Mouse (Mus musculus): ENCODE measurements at regions not wholly inside any gene's neighbourhood (a gene's known extent, or its start where the extent isn't known, plus 50 kb on each side); places are given as distances from the start of the nearest gene placed in this dataset.
"Not testable (repeated sequence)": the region's sequence is repeated elsewhere in the genome, so short reads cannot be mapped to it uniquely, and the experiment has no call there.

DNA sequence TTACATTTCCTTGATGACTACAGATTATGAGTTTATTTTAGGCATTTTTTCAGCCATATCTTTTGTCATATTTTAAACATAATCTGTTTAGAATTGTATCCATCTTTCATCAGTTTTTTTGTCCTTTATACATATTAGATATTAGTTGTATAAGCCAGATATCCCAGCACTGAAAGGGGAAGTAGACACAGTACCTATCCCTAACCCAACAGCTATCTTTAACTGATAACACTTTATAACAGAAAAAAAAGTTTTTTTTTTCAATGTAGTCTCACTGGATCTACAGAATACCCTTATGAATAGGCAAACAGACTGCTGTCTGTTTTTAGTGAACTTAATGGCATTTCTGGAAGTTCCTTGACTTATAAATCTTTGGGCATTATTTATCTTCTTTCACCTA, 1152.1 kb upstream of the Fam98a start:
- intact Hi-C loops (cut with DNase I): no loop called here
- no peak for DNase-seq

- intact Hi-C loops (cut with DNase I): no loop called here
- DNase-seq: no peak
Observed at GRCm38 (mm10) chr17:76696219-76696618, 1144.5 kb upstream of the Fam98a start.

- DNase-seq: no peak
- intact Hi-C loops (cut with DNase I): no loop called here
Observed at GRCm38 (mm10) chr17:76658056-76658455, 1106.3 kb upstream of the Fam98a start.

- no peak for DNase-seq
- intact Hi-C loops (cut with DNase I): no loop called here
Observed at GRCm38 (mm10) chr17:76625976-76626375, 1074.2 kb upstream of the Fam98a start.

DNA sequence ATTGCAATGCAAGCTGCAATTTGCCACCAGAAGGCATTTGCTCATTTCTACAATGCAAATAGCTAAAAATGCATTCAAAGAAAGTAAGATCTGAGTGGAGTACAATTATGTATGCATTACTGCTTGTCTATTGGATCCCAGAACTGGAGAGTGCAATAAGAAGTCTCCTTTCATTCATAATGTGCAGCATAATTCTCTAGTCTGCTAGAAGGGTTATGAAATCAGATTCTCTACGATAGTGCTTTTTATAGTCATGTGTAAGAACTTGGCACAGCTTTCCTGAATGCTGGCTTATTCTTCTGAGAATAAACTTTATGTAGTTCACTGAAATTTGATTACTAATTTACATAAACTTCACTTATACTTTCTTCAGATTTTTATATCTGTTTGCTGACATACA, 1053.5 kb upstream of the Fam98a start:
- intact Hi-C loops (cut with DNase I): no loop called here
- no peak for DNase-seq

- intact Hi-C loops (cut with DNase I): no loop called here
Observed at GRCm38 (mm10) chr17:76578323-76578722, 1026.6 kb upstream of the Fam98a start.

GRCm38 (mm10) chr17:76559725-76560124, 1008.0 kb upstream of the Fam98a start:
- no peak for DNase-seq
- intact Hi-C loops (cut with DNase I): no loop called here

More at GRCm38 (mm10) chr17:76578323-76578722, 1026.6 kb upstream of the Fam98a start:
- no peak for DNase-seq

DNA sequence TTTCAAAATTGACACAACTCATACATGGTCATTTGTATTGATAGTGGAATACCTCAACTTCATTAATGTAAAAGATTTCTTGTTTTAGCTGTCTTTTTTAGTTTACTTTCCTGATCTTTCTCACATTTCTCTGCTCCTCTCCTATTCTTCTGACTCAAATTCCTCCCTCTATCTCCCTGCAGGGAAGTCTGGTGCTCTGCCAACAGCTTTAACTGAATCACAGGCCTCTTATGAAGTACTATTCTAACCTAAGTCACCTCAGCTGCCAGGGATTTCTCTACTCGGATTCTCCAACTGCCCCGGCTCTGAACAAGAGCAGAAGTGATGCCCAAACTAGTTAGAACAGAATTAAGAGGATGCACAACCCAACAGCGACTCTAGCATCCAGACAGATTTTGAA, 993.8 kb upstream of the Fam98a start:
- intact Hi-C loops (cut with DNase I): no loop called here

GRCm38 (mm10) chr17:76535772-76536171, 984.0 kb upstream of the Fam98a start:
- no peak for DNase-seq
- intact Hi-C loops (cut with DNase I): no loop called here

More for the DNA sequence above, 993.8 kb upstream of the Fam98a start:
- no peak for DNase-seq

- DNase-seq: no peak
- intact Hi-C loops (cut with DNase I): no loop called here
Observed at GRCm38 (mm10) chr17:76501732-76502131, 950.0 kb upstream of the Fam98a start.

DNA sequence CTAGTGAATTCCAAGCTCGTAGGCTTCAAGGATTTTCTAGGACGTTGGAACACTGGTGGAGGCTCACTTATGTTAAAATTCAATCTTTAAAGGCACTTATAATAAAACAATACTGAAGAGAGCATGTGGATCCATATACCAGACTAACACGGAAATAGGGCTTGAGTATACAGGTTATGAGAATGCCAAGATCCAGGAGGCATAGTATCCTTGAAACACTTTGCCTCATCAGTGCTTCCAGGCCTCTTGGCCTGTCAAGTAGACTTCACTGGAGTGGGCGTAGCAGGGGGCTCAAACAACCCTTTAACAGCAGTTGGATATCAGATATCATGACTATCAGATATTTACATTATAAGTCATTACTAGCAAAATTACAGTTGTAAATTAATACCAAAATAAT, 948.7 kb upstream of the Fam98a start:
- DNase-seq: no peak
- intact Hi-C loops (cut with DNase I): no loop called here

DNA sequence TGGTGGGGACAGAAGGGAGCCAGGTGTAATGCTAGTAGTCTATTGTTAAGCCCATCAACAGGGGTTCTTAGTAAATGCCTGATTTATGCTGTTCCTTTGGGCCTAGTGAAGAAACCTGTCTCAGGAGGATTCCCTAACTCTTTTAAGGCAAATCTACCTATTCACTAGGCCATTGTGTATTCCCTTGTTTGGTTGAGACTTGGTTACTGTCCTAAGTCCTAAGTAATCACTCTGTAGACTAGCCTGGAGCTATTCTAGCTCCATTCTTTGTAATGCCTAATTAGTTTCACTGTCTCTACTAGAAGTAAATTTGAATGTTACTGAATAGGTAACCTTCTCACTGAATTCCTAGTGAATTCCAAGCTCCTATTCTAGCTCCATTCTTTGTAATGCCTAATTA, 948.2 kb upstream of the Fam98a start:
- DNase-seq; intact Hi-C loops (cut with DNase I): not testable (repeated sequence)

GRCm38 (mm10) chr17:76487347-76487746, 935.6 kb upstream of the Fam98a start:
- DNase-seq: no peak
- intact Hi-C loops (cut with DNase I): no loop called here

DNA sequence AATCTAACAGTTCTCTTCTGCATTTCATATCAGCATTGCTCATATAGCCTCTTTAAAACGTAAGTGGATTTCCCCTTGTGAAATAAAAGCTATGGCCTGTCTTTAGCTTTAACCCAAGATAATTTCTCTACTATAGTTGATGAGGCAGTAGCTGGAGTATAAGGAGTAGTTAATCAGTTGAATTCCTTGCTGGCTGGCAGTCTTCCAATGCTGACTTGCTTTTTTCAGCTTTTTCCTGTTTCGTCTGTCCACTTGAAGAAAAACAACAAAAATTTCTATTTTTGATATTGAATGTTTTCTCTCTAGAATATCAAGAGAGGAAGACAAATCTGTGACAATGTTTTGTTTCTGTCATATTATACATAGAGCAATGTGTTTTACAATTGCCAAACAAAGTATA, 932.4 kb upstream of the Fam98a start:
- intact Hi-C loops (cut with DNase I): no loop called here
- peak; percentile 4 to 5 for DNase-seq

- intact Hi-C loops (cut with DNase I): no loop called here
- no peak for DNase-seq
Observed at GRCm38 (mm10) chr17:76451296-76451834, 899.6 kb upstream of the Fam98a start.
